Mouse (Mus musculus) C2C12 (cell line): ENCODE data around the gene Wwox.

Experiments used
- CTCF ChIP-seq: IDR thresholded peaks from one replicate; pipeline ENCODE4 v1.5.1; 2011; ENCODE audit not compliant: control insufficient read depth, insufficient read depth, insufficient read length
- MYOG ChIP-seq: IDR thresholded peaks from one replicate; pipeline ENCODE4 v1.6.1; 2011; ENCODE audit not compliant: control insufficient read depth, insufficient read length; ENCODE audit errors: extremely low read depth

DNA sequence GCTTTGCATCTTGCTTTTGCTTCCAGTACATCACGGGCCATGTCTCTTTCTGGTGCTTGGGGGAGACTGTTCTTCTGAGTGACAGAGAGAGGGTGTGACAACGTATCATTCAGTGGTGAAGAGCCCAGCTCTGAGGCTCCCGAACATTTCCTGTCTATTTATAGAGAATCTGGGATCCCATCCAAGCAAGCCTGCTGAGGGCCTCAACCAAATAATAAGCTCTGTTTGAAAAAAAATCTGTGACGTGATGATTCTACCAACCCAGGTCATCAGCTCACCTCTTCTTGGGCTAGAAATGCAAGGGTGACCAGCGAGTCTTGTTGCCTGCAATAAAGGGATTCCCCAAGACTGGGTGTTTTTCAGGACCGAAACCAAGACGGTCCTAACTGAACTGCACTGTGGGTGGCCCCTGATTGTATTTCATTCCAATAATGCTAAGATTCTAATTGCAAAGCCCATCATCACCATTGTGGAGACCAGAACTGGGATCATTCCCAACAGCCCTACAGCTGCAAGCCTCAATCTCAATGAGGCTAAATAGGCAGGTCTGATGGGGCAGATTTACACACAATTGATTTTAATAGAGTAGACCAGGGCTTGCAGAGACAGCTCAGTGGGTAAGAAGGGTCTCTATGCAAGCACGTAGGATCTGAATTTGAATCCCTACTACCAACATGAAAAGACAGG lies 936.0 kb downstream of the Wwox start:
- no peak for TF ChIP-seq CTCF
- no peak for TF ChIP-seq MYOG
